Mouse (Mus musculus) kidney, embryonic 14.5 days (tissue): Measurements from ENCODE around the gene Astn2. TPM values are rescaled to one million over a fixed set of nuclear protein-coding genes. Genes with fewer than 3 reads are reported as not detected.

Source experiments
- ATAC-seq: fragments of 200-750 bp; cut with Nextera tagmentation; 2 replicates; pipeline ENCODE4 v1.8.0; 2017; ENCODE audit warnings: moderate number of reproducible peaks, mild to moderate bottlenecking, moderate TSS enrichment, moderate library complexity; ENCODE audit not compliant: low FRiP score, low TSS enrichment
- H3K27ac ChIP-seq: fragments of 300-500 bp; sonication (generic); 2 replicates; pipeline ENCODE4 v1.5.1; 2014; ENCODE audit warnings: low read depth, mild to moderate bottlenecking, low read length, moderate library complexity, mixed read lengths
- H3K27me3 ChIP-seq: fragments of 300-500 bp; sonication (generic); 2 replicates; pipeline ENCODE4 v1.6.1; 2014; ENCODE audit warnings: mild to moderate bottlenecking, low read length; ENCODE audit not compliant: control insufficient read depth, insufficient read depth
- H3K36me3 ChIP-seq: fragments of 300-500 bp; sonication (generic); 2 replicates; pipeline ENCODE4 v1.6.1; 2014; ENCODE audit warnings: low read length, mixed read lengths; ENCODE audit not compliant: control insufficient read depth, insufficient read depth
- H3K4me1 ChIP-seq: fragments of 300-500 bp; sonication (generic); 2 replicates; pipeline ENCODE4 v1.6.1; 2014; ENCODE audit warnings: low read length, mixed read lengths; ENCODE audit not compliant: control insufficient read depth, insufficient read depth
- H3K4me2 ChIP-seq: fragments of 300-500 bp; sonication (generic); replicated peaks from 2 replicates; pipeline ENCODE4 v1.6.1; 2014; ENCODE audit warnings: low read depth, mild to moderate bottlenecking, low read length
- H3K4me3 ChIP-seq: fragments of 300-500 bp; sonication (generic); 2 replicates; pipeline ENCODE4 v1.5.1; 2014; ENCODE audit warnings: mild to moderate bottlenecking, low read length
- H3K9ac ChIP-seq: fragments of 300-500 bp; sonication (generic); 2 replicates; pipeline ENCODE4 v1.6.1; 2014; ENCODE audit warnings: low read depth, mild to moderate bottlenecking, low read length, moderate library complexity
- H3K9me3 ChIP-seq: fragments of 300-500 bp; sonication (generic); 2 replicates; pipeline ENCODE4 v1.6.1; 2016; ENCODE audit warnings: low read length; ENCODE audit not compliant: control insufficient read depth
- WGBS: fragments of 180-500 bp; shearing (Covaris S2); extraction: QIAGEN DNeasy Blood & Tissue Kit; methylation state at CpG from one replicate; pipeline ENCODE4 v1.1.7; 2014; 5-methylcytosine and 5-hydroxymethylcytosine counted together
- polyA plus RNA-seq: library from polyadenylated mRNA; unstranded; fragments of >200 nt; fragmentation: Nextera tagmentation; extraction: Ambion mirVana; gene quantifications from 2 replicates; pipeline ENCODE4 v1.2.1, GENCODE M21; 2014

Astn2 gene
- polyA plus RNA-seq, result 0.60 and 0.67 TPM in 2 replicates

DNA sequence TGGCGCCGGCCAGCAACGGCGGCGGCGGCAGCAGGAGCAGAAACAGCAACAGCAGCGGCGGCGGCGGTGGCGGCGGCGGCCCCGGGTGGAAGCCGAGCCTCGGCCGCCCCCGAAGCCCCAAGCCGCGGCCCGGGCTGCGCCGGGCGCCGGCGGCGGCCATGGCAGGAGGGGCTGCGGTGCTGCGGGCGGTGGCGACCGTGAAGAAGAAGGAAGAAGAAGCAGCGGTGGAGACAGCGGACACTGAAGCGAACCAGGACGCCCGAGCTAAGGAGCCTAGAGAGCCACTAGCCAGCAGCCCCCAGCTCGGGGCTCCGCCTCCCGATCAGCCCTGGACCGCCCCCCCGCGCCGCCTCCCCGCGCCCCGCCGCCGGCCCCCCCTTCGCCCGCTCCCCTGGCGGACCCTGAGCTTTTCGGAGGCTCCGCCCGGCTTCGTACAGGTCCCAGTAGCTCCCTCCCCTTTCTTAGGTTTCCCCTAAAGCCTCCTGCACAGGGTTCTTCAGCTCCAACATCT, at the start of gene Astn2:
Gene Astn2 (minus strand): TSS at position 411 of the 511 bp plus-strand sequence.
- no peak within 1 kb of the TSS for H3K27ac ChIP-seq
- peak; percentile 81 for ATAC-seq
- H3K4me1 ChIP-seq, result 0 out of 2 replicates have a peak, but pooled peaks cover 3% of the 10 kb centered on the region
- H3K9ac ChIP-seq, result peak within 1 kb of the TSS; percentile 69
- WGBS, result 0% methylated on average over 39 of the region's 56 CpGs
- H3K27me3 ChIP-seq, result peaks cover 30% of the 10 kb centered on the region
- H3K4me2 ChIP-seq, result peak within 1 kb of the TSS; percentile 98
- H3K36me3 ChIP-seq, result no peaks in the 10 kb centered on the region
- peak within 1 kb of the TSS; percentile 65 for H3K4me3 ChIP-seq
- no peaks in the 10 kb centered on the region for H3K9me3 ChIP-seq

DNA sequence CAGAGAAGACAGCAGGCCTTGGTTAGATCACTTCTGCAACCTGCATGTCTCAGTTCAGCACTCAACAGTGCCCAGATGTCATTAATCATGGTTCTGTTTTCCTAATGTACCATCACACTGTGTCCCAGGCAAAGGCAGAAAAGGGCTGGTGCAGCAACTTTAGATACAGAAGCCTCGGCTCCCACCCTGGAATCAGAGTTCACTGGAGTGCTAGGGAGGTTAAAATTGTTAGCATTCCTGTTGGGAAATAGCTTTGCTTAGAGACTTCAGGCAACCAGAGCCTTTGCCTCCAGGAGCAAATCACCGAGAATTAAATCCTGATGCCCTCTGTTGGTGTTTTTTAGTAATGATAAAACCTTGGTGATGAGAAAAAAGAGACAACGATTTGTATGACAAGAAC, 45.7 kb upstream of the Astn2 start:
- peak; percentile 52; the same call in 1 of the 2 replicates for ATAC-seq
- no peak overlapping the region for H3K27ac ChIP-seq

GRCm38 (mm10) chr4:66431256-66431655, 26.8 kb upstream of the Astn2 start:
- WGBS, result 61% methylated on average over 1 of the region's 1 CpGs
- Histone ChIP-seq H3K27ac (no peak overlapping the region), H3K36me3 (no peaks in the 10 kb centered on the region), H3K27me3 (no peaks in the 10 kb centered on the region), H3K4me2 (no peak overlapping the region), H3K9ac (no peak overlapping the region), H3K4me3 (no peak overlapping the region), H3K9me3 (no peaks in the 10 kb centered on the region), H3K4me1 (no peaks in the 10 kb centered on the region)
- ATAC-seq, result no peak

More for the DNA sequence above, 45.7 kb upstream of the Astn2 start:
- no peaks in the 10 kb centered on the region for H3K27me3 ChIP-seq
- H3K4me3 ChIP-seq, result no peak overlapping the region
- no peaks in the 10 kb centered on the region for H3K36me3 ChIP-seq
- 0 out of 2 replicates have a peak, but pooled peaks cover 3% of the 10 kb centered on the region for H3K4me1 ChIP-seq
- H3K4me2 ChIP-seq, result no peak overlapping the region
- no peaks in the 10 kb centered on the region for H3K9me3 ChIP-seq
- H3K9ac ChIP-seq, result no peak overlapping the region
- WGBS, result 32% methylated on average over 3 of the region's 3 CpGs

GRCm38 (mm10) chr4:66425804-66426203, 21.4 kb upstream of the Astn2 start:
- ATAC-seq, result no peak
- no peaks in the 10 kb centered on the region for H3K27me3 ChIP-seq

DNA sequence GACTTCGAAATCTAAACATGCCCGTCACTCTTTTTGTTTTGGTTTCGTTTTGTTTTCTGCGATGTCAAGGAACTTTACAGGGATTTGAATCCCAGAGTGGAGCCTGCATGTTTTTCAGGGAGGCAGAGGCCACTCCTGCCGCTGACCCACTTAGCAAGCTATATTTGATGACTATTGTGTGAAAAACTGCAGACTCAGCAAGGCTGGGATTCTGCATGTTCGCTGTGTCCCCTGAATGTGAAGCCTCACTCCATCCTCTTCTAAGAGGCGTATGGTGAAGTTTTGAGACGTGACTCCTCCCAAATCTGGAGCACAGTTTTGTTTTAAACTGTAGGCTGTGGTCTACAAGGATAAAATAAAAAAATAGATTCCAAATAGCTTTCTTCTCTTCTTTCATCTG, 10.4 kb upstream of the Astn2 start:
- no peaks in the 10 kb centered on the region for H3K4me1 ChIP-seq
- H3K9ac ChIP-seq, result no peak overlapping the region
- peak overlapping the region; percentile 17 for H3K4me3 ChIP-seq
- ATAC-seq, result no peak
- 43% methylated on average over 8 of the region's 8 CpGs for WGBS
- no peak overlapping the region for H3K27ac ChIP-seq
- H3K36me3 ChIP-seq, result no peaks in the 10 kb centered on the region
- peak overlapping the region; percentile 19 for H3K4me2 ChIP-seq
- H3K9me3 ChIP-seq, result no peaks in the 10 kb centered on the region
- no peaks in the 10 kb centered on the region for H3K27me3 ChIP-seq

More at GRCm38 (mm10) chr4:66425804-66426203, 21.4 kb upstream of the Astn2 start:
- Histone ChIP-seq H3K36me3 (no peaks in the 10 kb centered on the region), H3K4me1 (no peaks in the 10 kb centered on the region), H3K4me2 (no peak overlapping the region), H3K9me3 (no peaks in the 10 kb centered on the region), H3K27ac (no peak overlapping the region), H3K4me3 (no peak overlapping the region), H3K9ac (no peak overlapping the region)
- 78% methylated on average over 4 of the region's 4 CpGs for WGBS

DNA sequence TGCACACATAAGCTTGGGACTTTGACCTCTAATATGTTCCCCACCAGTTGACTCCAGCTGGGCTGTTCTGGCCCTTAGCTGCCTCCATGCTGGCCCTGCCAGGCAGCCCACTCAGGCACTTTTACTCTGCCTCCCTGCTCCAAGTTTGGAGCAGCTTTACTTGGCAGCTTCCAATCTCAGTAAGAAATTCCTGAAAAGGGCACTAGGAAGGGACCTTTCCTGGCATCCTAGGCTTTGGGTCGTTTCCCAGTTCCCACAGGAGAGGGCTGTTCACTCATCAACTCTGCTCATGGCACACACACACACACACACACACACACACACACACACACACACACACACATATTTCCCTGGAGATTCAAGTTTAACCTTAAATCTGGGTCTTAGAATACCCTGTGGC, 675 bp upstream of the Astn2 start:
- no peak for ATAC-seq
- Histone ChIP-seq H3K4me3 (no peak overlapping the region), H3K36me3 (no peaks in the 10 kb centered on the region), H3K4me2 (no peak overlapping the region), H3K9me3 (no peaks in the 10 kb centered on the region), H3K9ac (no peak overlapping the region), H3K27ac (no peak overlapping the region), H3K27me3 (peaks cover 30% of the 10 kb centered on the region), H3K4me1 (0 out of 2 replicates have a peak, but pooled peaks cover 3% of the 10 kb centered on the region)
- WGBS, result 7% methylated on average over 1 of the region's 1 CpGs

- peak overlapping the region; percentile 69 for H3K9ac ChIP-seq
- H3K4me2 ChIP-seq, result peak overlapping the region; percentile 98
- peak overlapping the region; percentile 65 for H3K4me3 ChIP-seq
- ATAC-seq, result peak; percentile 40
- H3K27ac ChIP-seq, result no peak overlapping the region
- peaks cover 30% of the 10 kb centered on the region for H3K27me3 ChIP-seq
- 0 out of 2 replicates have a peak, but pooled peaks cover 3% of the 10 kb centered on the region for H3K4me1 ChIP-seq
- H3K36me3 ChIP-seq, result no peaks in the 10 kb centered on the region
- no peaks in the 10 kb centered on the region for H3K9me3 ChIP-seq
- 0% methylated on average over 42 of the region's 51 CpGs for WGBS
Observed at GRCm38 (mm10) chr4:66403708-66404200, 657 bp downstream of the Astn2 start.

DNA sequence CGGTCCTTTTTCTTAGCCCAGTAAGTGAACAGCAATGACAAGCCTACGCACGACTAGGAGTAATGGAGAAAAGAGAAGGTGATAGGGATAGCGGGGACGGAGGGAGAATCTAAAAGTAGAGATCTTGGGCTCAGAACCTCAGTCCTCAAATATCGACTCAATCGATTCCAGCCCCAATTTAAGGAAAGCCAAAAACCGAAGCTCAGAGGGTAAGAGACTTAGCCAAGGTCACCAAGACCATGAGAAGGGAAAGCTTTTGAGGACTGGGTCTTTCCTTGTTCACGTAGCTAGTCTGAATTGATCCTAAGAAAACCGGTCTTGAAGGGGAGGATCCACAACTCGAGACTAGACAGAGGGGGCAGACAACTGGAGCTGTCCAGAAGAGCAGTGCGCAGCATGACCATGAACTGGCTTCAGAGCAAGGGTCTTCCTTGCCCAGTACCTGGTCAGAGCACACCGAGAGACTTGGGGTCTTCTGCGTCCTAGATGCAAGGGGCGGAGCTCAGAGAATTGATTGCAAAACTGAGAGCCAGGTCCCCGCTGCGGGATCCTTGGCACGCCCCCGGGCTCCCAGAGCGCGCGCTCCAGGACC, 1.2 kb downstream of the Astn2 start:
- WGBS, result 0% methylated on average over 22 of the region's 22 CpGs
- Histone ChIP-seq H3K27me3 (peaks cover 30% of the 10 kb centered on the region), H3K9me3 (no peaks in the 10 kb centered on the region), H3K4me2 (peak overlapping the region; percentile 98), H3K4me1 (0 out of 2 replicates have a peak, but pooled peaks cover 3% of the 10 kb centered on the region), H3K36me3 (no peaks in the 10 kb centered on the region), H3K27ac (no peak overlapping the region), H3K4me3 (peak overlapping the region; percentile 65), H3K9ac (peak overlapping the region; percentile 69; the same call in 1 of the 2 replicates)
- peak; percentile 66 for ATAC-seq

- peak; percentile 49; the same call in 1 of the 2 replicates for ATAC-seq
- Histone ChIP-seq H3K9ac (0 out of 2 replicates have a peak overlapping the region, but pooled peaks have one; percentile 5), H3K4me1 (0 out of 2 replicates have a peak, but pooled peaks cover 3% of the 10 kb centered on the region), H3K36me3 (no peaks in the 10 kb centered on the region), H3K27ac (no peak overlapping the region), H3K4me2 (peak overlapping the region; percentile 98), H3K27me3 (peaks cover 30% of the 10 kb centered on the region), H3K4me3 (peak overlapping the region; percentile 65), H3K9me3 (no peaks in the 10 kb centered on the region)
- WGBS, result 2% methylated on average over 24 of the region's 24 CpGs
Observed at GRCm38 (mm10) chr4:66402611-66403010, 1.8 kb downstream of the Astn2 start.
